In genomic region chr19:5362186-5362585, GRCm38 (mm10) we compare ENCODE assay signal across 1 mouse cellular context.
TF ChIP-seq lines count a peak whose summit lies in the region.

No protein-coding gene starts in this region.

TF ChIP-seq in ES-E14, 5 proteins besides CTCF, POLR2A, EP300 and RAD21:
- TF ChIP-seq CHD2 (IDR thresholded peaks at IDR 0.05; ENCODE audit: low read depth, low read length): no peak
- no peak for TF ChIP-seq ZNF384 (IDR thresholded peaks at IDR 0.05; ENCODE audit: low read depth, low read length)
- no peak for TF ChIP-seq ZC3H11A (IDR thresholded peaks at IDR 0.05; ENCODE audit: borderline replicate concordance, low read depth, low read length)
- TF ChIP-seq MAFK (IDR thresholded peaks at IDR 0.05; ENCODE audit: insufficient read depth, low read depth, low read length): no peak
- no peak for TF ChIP-seq HCFC1 (IDR thresholded peaks at IDR 0.05; ENCODE audit: borderline replicate concordance, insufficient read depth, low read length)
